Mouse (Mus musculus) neutrophil, adult 5-6 weeks (primary cell): ENCODE measurements at regions not wholly inside any gene's neighbourhood (a gene's known extent, or its start where the extent isn't known, plus 50 kb on each side); places are given as distances from the start of the nearest gene placed in this dataset.

Experiments used
- ATAC-seq: fragments of 151-379, 151-347 bp; 2 replicates; pipeline ENCODE4 v1.8.0; 2017; ENCODE audit warnings: mild to moderate bottlenecking, moderate TSS enrichment; ENCODE audit not compliant: insufficient number of reproducible peaks, poor library complexity, low FRiP score, severe bottlenecking; ENCODE audit errors: extremely low read depth

- no peak for ATAC-seq
These were observed 57.2 kb upstream of the Usp9x start for GRCm38 (mm10) chrX:13014051-13014450.

- ATAC-seq: no peak
These were observed 58.2 kb upstream of the Usp9x start for GRCm38 (mm10) chrX:13013086-13013485.

- no peak for ATAC-seq
These were observed 80.5 kb upstream of the Usp9x start for GRCm38 (mm10) chrX:12990777-12991176.

GRCm38 (mm10) chrX:12977676-12978075, 93.6 kb upstream of the Usp9x start:
- ATAC-seq: no peak

GRCm38 (mm10) chrX:12968979-12969746, 102.1 kb upstream of the Usp9x start:
- no peak for ATAC-seq

GRCm38 (mm10) chrX:12959467-12960314, 111.6 kb upstream of the Usp9x start:
- no peak for ATAC-seq

GRCm38 (mm10) chrX:12958873-12959272, 112.4 kb upstream of the Usp9x start:
- ATAC-seq: no peak

GRCm38 (mm10) chrX:12950928-12951660, 120.2 kb upstream of the Usp9x start:
- no peak for ATAC-seq

GRCm38 (mm10) chrX:12942451-12942850, 128.8 kb upstream of the Usp9x start:
- no peak for ATAC-seq

- ATAC-seq: peak; percentile 48
These were observed 134.7 kb upstream of the Usp9x start for GRCm38 (mm10) chrX:12936406-12937172.

- no peak for ATAC-seq
These were observed 137.9 kb upstream of the Usp9x start for GRCm38 (mm10) chrX:12933294-12933807.

GRCm38 (mm10) chrX:12930242-12930641, 141.1 kb upstream of the Usp9x start:
- no peak for ATAC-seq

GRCm38 (mm10) chrX:12927797-12928589, 143.3 kb upstream of the Usp9x start:
- no peak for ATAC-seq

- ATAC-seq: no peak
These were observed 146.3 kb upstream of the Usp9x start for GRCm38 (mm10) chrX:12924705-12925644.

- no peak for ATAC-seq
These were observed 151.7 kb upstream of the Usp9x start for GRCm38 (mm10) chrX:12919576-12919975.

- ATAC-seq: no peak
These were observed 154.2 kb upstream of the Usp9x start for GRCm38 (mm10) chrX:12917105-12917504.

GRCm38 (mm10) chrX:12916684-12917083, 154.6 kb upstream of the Usp9x start:
- ATAC-seq: no peak
